Mouse (Mus musculus) neural tube, embryonic 14.5 days (tissue): Measurements from ENCODE around the gene Mterf4. TPM values are rescaled to one million over a fixed set of nuclear protein-coding genes. Genes with fewer than 3 reads are reported as not detected.

ENCODE experiments used
- ATAC-seq: fragments of 200-750 bp; cut with Nextera tagmentation; 2 replicates; pipeline ENCODE4 v1.8.0; 2017; ENCODE audit warnings: low read depth, mild to moderate bottlenecking, moderate TSS enrichment, moderate library complexity
- H3K27ac ChIP-seq: fragments of 300-500 bp; sonication (generic); 2 replicates; pipeline ENCODE4 v1.5.1; 2014; ENCODE audit warnings: low read depth, mild to moderate bottlenecking, control low read depth, low read length, moderate library complexity, mixed read lengths
- H3K27me3 ChIP-seq: fragments of 300-500 bp; sonication (generic); 2 replicates; pipeline ENCODE4 v1.6.1; 2014; ENCODE audit warnings: low read length; ENCODE audit not compliant: control insufficient read depth, insufficient read depth
- H3K36me3 ChIP-seq: fragments of 300-500 bp; sonication (generic); 2 replicates; pipeline ENCODE4 v1.6.1; 2014; ENCODE audit warnings: low read length, mixed read lengths; ENCODE audit not compliant: control insufficient read depth, insufficient read depth
- H3K4me1 ChIP-seq: fragments of 300-500 bp; sonication (generic); 2 replicates; pipeline ENCODE4 v1.6.1; 2014; ENCODE audit warnings: low read length; ENCODE audit not compliant: control insufficient read depth, insufficient read depth
- H3K4me2 ChIP-seq: fragments of 300-500 bp; sonication (generic); 2 replicates; pipeline ENCODE4 v1.6.1; 2014; ENCODE audit warnings: mild to moderate bottlenecking, low read depth, low read length, control low read depth
- H3K4me3 ChIP-seq: fragments of 300-500 bp; sonication (generic); 2 replicates; pipeline ENCODE4 v1.5.1; 2014; ENCODE audit warnings: low read depth, low read length, control low read depth, mixed read lengths
- H3K9ac ChIP-seq: fragments of 300-500 bp; sonication (generic); replicated peaks from 2 replicates; pipeline ENCODE4 v1.6.1; 2014; ENCODE audit warnings: low read depth, mild to moderate bottlenecking, control low read depth, low read length, mixed read lengths
- H3K9me3 ChIP-seq: fragments of 300-500 bp; sonication (generic); 2 replicates; pipeline ENCODE4 v1.6.1; 2016; ENCODE audit warnings: low read length; ENCODE audit not compliant: control insufficient read depth
- WGBS: fragments of 180-500 bp; shearing (Covaris S2); extraction: QIAGEN DNeasy Blood & Tissue Kit; methylation state at CpG from one replicate; pipeline ENCODE4 v1.1.7; 2014; 5-methylcytosine and 5-hydroxymethylcytosine counted together
- polyA plus RNA-seq: library from polyadenylated mRNA; unstranded; fragments of >200 nt; fragmentation: Nextera tagmentation; extraction: Ambion mirVana; gene quantifications from 2 replicates; pipeline ENCODE4 v1.2.1, GENCODE M21; 2014

Mterf4 gene
- polyA plus RNA-seq, 1 experiment from 2014 or later, result 31.2 TPM

- H3K4me3 ChIP-seq, result no peak overlapping the region
- WGBS, result 78% methylated on average over 6 of the region's 6 CpGs
- no peak overlapping the region for H3K4me2 ChIP-seq
- H3K9me3 ChIP-seq, result no peaks in the 10 kb centered on the region
- no peaks in the 10 kb centered on the region for H3K36me3 ChIP-seq
- no peak overlapping the region for H3K27ac ChIP-seq
- H3K4me1 ChIP-seq, result no peaks in the 10 kb centered on the region
- no peak for ATAC-seq
- H3K27me3 ChIP-seq, result no peaks in the 10 kb centered on the region
- H3K9ac ChIP-seq, result no peak overlapping the region
These were observed 30.2 kb downstream of the Mterf4 start for GRCm38 (mm10) chr1:93275561-93275960.

GRCm38 (mm10) chr1:93272409-93272821, 33.3 kb downstream of the Mterf4 start:
- WGBS, result 2% methylated on average over 16 of the region's 16 CpGs
- H3K9ac ChIP-seq, result no peak overlapping the region
- no peaks in the 10 kb centered on the region for H3K27me3 ChIP-seq
- H3K4me3 ChIP-seq, result peak overlapping the region; percentile 2; the same call in 1 of the 2 replicates
- H3K9me3 ChIP-seq, result no peaks in the 10 kb centered on the region
- no peaks in the 10 kb centered on the region for H3K4me1 ChIP-seq
- H3K4me2 ChIP-seq, result peak overlapping the region; percentile 17; the same call in 1 of the 2 replicates
- H3K36me3 ChIP-seq, result no peaks in the 10 kb centered on the region
- ATAC-seq, result peak; percentile 51; the same call in 1 of the 2 replicates
- no peak overlapping the region for H3K27ac ChIP-seq

- Histone ChIP-seq H3K9ac (no peak overlapping the region), H3K4me3 (no peak overlapping the region), H3K4me1 (no peaks in the 10 kb centered on the region), H3K4me2 (no peak overlapping the region), H3K27me3 (no peaks in the 10 kb centered on the region), H3K36me3 (no peaks in the 10 kb centered on the region), H3K27ac (no peak overlapping the region), H3K9me3 (no peaks in the 10 kb centered on the region)
- no peak for ATAC-seq
- 91% methylated on average over 5 of the region's 6 CpGs for WGBS
These were observed 34.0 kb downstream of the Mterf4 start for GRCm38 (mm10) chr1:93271751-93272150.

GRCm38 (mm10) chr1:93270516-93271240, 35.0 kb downstream of the Mterf4 start:
- 72% methylated on average over 3 of the region's 3 CpGs for WGBS
- Histone ChIP-seq H3K9ac (no peak overlapping the region), H3K4me3 (no peak overlapping the region), H3K27ac (no peak overlapping the region), H3K4me2 (no peak overlapping the region), H3K36me3 (no peaks in the 10 kb centered on the region), H3K27me3 (no peaks in the 10 kb centered on the region), H3K4me1 (no peaks in the 10 kb centered on the region), H3K9me3 (no peaks in the 10 kb centered on the region)
- no peak for ATAC-seq

- no peak overlapping the region for H3K4me2 ChIP-seq
- no peak for ATAC-seq
- no peaks in the 10 kb centered on the region for H3K36me3 ChIP-seq
- H3K27ac ChIP-seq, result no peak overlapping the region
- no peaks in the 10 kb centered on the region for H3K27me3 ChIP-seq
- 86% methylated on average over 2 of the region's 2 CpGs for WGBS
- no peak overlapping the region for H3K9ac ChIP-seq
- no peaks in the 10 kb centered on the region for H3K9me3 ChIP-seq
- no peaks in the 10 kb centered on the region for H3K4me1 ChIP-seq
- no peak overlapping the region for H3K4me3 ChIP-seq
These were observed 37.5 kb downstream of the Mterf4 start for GRCm38 (mm10) chr1:93268246-93268645.

GRCm38 (mm10) chr1:93267207-93267606, 38.5 kb downstream of the Mterf4 start:
- Histone ChIP-seq H3K27ac (no peak overlapping the region), H3K4me1 (no peaks in the 10 kb centered on the region), H3K27me3 (no peaks in the 10 kb centered on the region), H3K36me3 (no peaks in the 10 kb centered on the region), H3K9ac (no peak overlapping the region), H3K4me2 (no peak overlapping the region), H3K4me3 (no peak overlapping the region), H3K9me3 (no peaks in the 10 kb centered on the region)
- 47% methylated on average over 3 of the region's 3 CpGs for WGBS
- peak; percentile 56; the same call in 1 of the 2 replicates for ATAC-seq

GRCm38 (mm10) chr1:93257560-93257959, 48.2 kb downstream of the Mterf4 start:
- H3K4me3 ChIP-seq, result no peak overlapping the region
- no peak for ATAC-seq
- H3K36me3 ChIP-seq, result no peaks in the 10 kb centered on the region
- no peaks in the 10 kb centered on the region for H3K27me3 ChIP-seq
- WGBS, result 82% methylated on average over 1 of the region's 1 CpGs
- no peak overlapping the region for H3K9ac ChIP-seq
- no peaks in the 10 kb centered on the region for H3K4me1 ChIP-seq
- no peak overlapping the region for H3K27ac ChIP-seq
- no peak overlapping the region for H3K4me2 ChIP-seq
- no peaks in the 10 kb centered on the region for H3K9me3 ChIP-seq

GRCm38 (mm10) chr1:93255761-93256160, 50.0 kb downstream of the Mterf4 start:
- no peaks in the 10 kb centered on the region for H3K4me1 ChIP-seq
- WGBS, result 93% methylated on average over 7 of the region's 7 CpGs

GRCm38 (mm10) chr1:93252586-93252985, 53.1 kb downstream of the Mterf4 start:
- WGBS, result 55% methylated on average over 2 of the region's 2 CpGs
- H3K9me3 ChIP-seq, result no peaks in the 10 kb centered on the region
- H3K27ac ChIP-seq, result no peak overlapping the region
- H3K36me3 ChIP-seq, result no peaks in the 10 kb centered on the region
- no peaks in the 10 kb centered on the region for H3K27me3 ChIP-seq
- no peak for ATAC-seq
- no peaks in the 10 kb centered on the region for H3K4me1 ChIP-seq
- H3K4me2 ChIP-seq, result no peak overlapping the region
- H3K4me3 ChIP-seq, result no peak overlapping the region
- no peak overlapping the region for H3K9ac ChIP-seq

More at GRCm38 (mm10) chr1:93255761-93256160, 50.0 kb downstream of the Mterf4 start:
- no peaks in the 10 kb centered on the region for H3K27me3 ChIP-seq
- H3K27ac ChIP-seq, result no peak overlapping the region
- no peak overlapping the region for H3K4me2 ChIP-seq
- no peaks in the 10 kb centered on the region for H3K9me3 ChIP-seq
- H3K9ac ChIP-seq, result no peak overlapping the region
- ATAC-seq, result no peak
- H3K4me3 ChIP-seq, result no peak overlapping the region
- H3K36me3 ChIP-seq, result no peaks in the 10 kb centered on the region
